Mouse (Mus musculus) neural tube, embryonic 15.5 days (tissue): ENCODE results near the gene Slc44a3. TPM values are rescaled to one million over a fixed set of nuclear protein-coding genes. Genes with fewer than 3 reads are reported as not detected.

Experiments
- ATAC-seq: fragments of 200-750 bp; cut with Nextera tagmentation; 2 replicates; pipeline ENCODE4 v1.8.0; 2017; ENCODE audit warnings: mild to moderate bottlenecking, moderate TSS enrichment, moderate library complexity; ENCODE audit not compliant: low FRiP score
- H3K27ac ChIP-seq: fragments of 300-500 bp; sonication (generic); replicated peaks from 2 replicates; pipeline ENCODE4 v1.5.1; 2015; ENCODE audit warnings: mild to moderate bottlenecking, inconsistent platforms
- H3K27me3 ChIP-seq: fragments of 300-500 bp; sonication (generic); replicated peaks from 2 replicates; pipeline ENCODE4 v1.6.1; 2015; ENCODE audit warnings: inconsistent platforms
- H3K36me3 ChIP-seq: fragments of 300-500 bp; sonication (generic); 2 replicates; pipeline ENCODE4 v1.6.1; 2015; ENCODE audit warnings: inconsistent platforms
- H3K4me1 ChIP-seq: fragments of 300-500 bp; sonication (generic); 2 replicates; pipeline ENCODE4 v1.6.1; 2015; ENCODE audit warnings: inconsistent platforms
- H3K4me2 ChIP-seq: fragments of 300-500 bp; sonication (generic); 2 replicates; pipeline ENCODE4 v1.6.1; 2015; ENCODE audit warnings: inconsistent platforms, mild to moderate bottlenecking, moderate library complexity
- H3K4me3 ChIP-seq: fragments of 300-500 bp; sonication (generic); replicated peaks from 2 replicates; pipeline ENCODE4 v1.5.1; 2015; ENCODE audit warnings: mild to moderate bottlenecking, inconsistent platforms
- H3K9ac ChIP-seq: fragments of 300-500 bp; sonication (generic); replicated peaks from 2 replicates; pipeline ENCODE4 v1.6.1; 2015; ENCODE audit warnings: mild to moderate bottlenecking, inconsistent platforms
- H3K9me3 ChIP-seq: fragments of 300-500 bp; sonication (generic); replicated peaks from 2 replicates; pipeline ENCODE4 v1.6.1; 2016; ENCODE audit warnings: inconsistent platforms
- WGBS: fragments of 180-500 bp; shearing (Covaris S2); methylation state at CpG from one replicate; pipeline ENCODE4 v1.1.7; 2015; ENCODE audit warnings: mixed read lengths; 5-methylcytosine and 5-hydroxymethylcytosine counted together
- polyA plus RNA-seq: library from polyadenylated mRNA; unstranded; fragments of >200 nt; fragmentation: Nextera tagmentation; extraction: Ambion mirVana; gene quantifications from 2 replicates; pipeline ENCODE4 v1.2.1, GENCODE M21; 2015

Gene Slc44a3
- polyA plus RNA-seq: 1.2 and 2.9 TPM in 2 replicates

GRCm38 (mm10) chr3:121532176-121532575 lies at the start of gene Slc44a3:
Gene Slc44a3, minus strand, starts transcription at chr3:121532404.
- peak; percentile 49 for ATAC-seq
- no peak within 1 kb of the TSS for H3K9ac ChIP-seq
- 3% methylated on average over 24 of the region's 24 CpGs for WGBS

GRCm38 (mm10) chr3:121579880-121580549 lies 47.8 kb upstream of the Slc44a3 start:
- Histone ChIP-seq H3K4me3 (no peak overlapping the region), H3K9ac (no peak overlapping the region), H3K4me2 (no peak overlapping the region), H3K27me3 (no peaks in the 10 kb centered on the region), H3K9me3 (no peaks in the 10 kb centered on the region), H3K27ac (no peak overlapping the region), H3K4me1 (0 out of 2 replicates have a peak, but pooled peaks cover 4% of the 10 kb centered on the region), H3K36me3 (no peaks in the 10 kb centered on the region)
- no peak for ATAC-seq
- WGBS: 78% methylated on average over 6 of the region's 6 CpGs

More at GRCm38 (mm10) chr3:121532176-121532575, at the start of gene Slc44a3:
- peak within 1 kb of the TSS; percentile 27 for H3K4me3 ChIP-seq
- H3K27ac ChIP-seq: no peak within 1 kb of the TSS
- peak within 1 kb of the TSS; percentile 59 for H3K4me2 ChIP-seq
- H3K36me3 ChIP-seq: no peaks in the 10 kb centered on the region
- peaks cover 15% of the 10 kb centered on the region; the same call in 1 of the 2 replicates for H3K27me3 ChIP-seq
- H3K4me1 ChIP-seq: peaks cover 13% of the 10 kb centered on the region
- no peaks in the 10 kb centered on the region for H3K9me3 ChIP-seq

GRCm38 (mm10) chr3:121579402-121579801 lies 47.2 kb upstream of the Slc44a3 start:
- ATAC-seq: no peak
- H3K4me3 ChIP-seq: no peak overlapping the region
- H3K4me1 ChIP-seq: 0 out of 2 replicates have a peak, but pooled peaks cover 4% of the 10 kb centered on the region
- no peaks in the 10 kb centered on the region for H3K27me3 ChIP-seq
- no peaks in the 10 kb centered on the region for H3K36me3 ChIP-seq
- WGBS: 91% methylated on average over 5 of the region's 5 CpGs
- H3K9me3 ChIP-seq: no peaks in the 10 kb centered on the region
- H3K4me2 ChIP-seq: no peak overlapping the region
- no peak overlapping the region for H3K9ac ChIP-seq
- H3K27ac ChIP-seq: no peak overlapping the region

- H3K4me2 ChIP-seq: no peak overlapping the region
- H3K36me3 ChIP-seq: no peaks in the 10 kb centered on the region
- H3K4me3 ChIP-seq: no peak overlapping the region
- no peaks in the 10 kb centered on the region for H3K27me3 ChIP-seq
- H3K27ac ChIP-seq: no peak overlapping the region
- no peaks in the 10 kb centered on the region for H3K9me3 ChIP-seq
- 0 out of 2 replicates have a peak, but pooled peaks cover 4% of the 10 kb centered on the region for H3K4me1 ChIP-seq
- no peak overlapping the region for H3K9ac ChIP-seq
- 60% methylated on average over 4 of the region's 5 CpGs for WGBS
- no peak for ATAC-seq
Observed at GRCm38 (mm10) chr3:121578706-121579105, 46.5 kb upstream of the Slc44a3 start.

- no peak overlapping the region for H3K4me2 ChIP-seq
- H3K9ac ChIP-seq: no peak overlapping the region
- no peaks in the 10 kb centered on the region for H3K36me3 ChIP-seq
- H3K27ac ChIP-seq: no peak overlapping the region
- no peak for ATAC-seq
- H3K4me3 ChIP-seq: no peak overlapping the region
- H3K4me1 ChIP-seq: 0 out of 2 replicates have a peak, but pooled peaks cover 4% of the 10 kb centered on the region
- WGBS: 91% methylated on average over 5 of the region's 5 CpGs
- H3K9me3 ChIP-seq: no peaks in the 10 kb centered on the region
- H3K27me3 ChIP-seq: no peaks in the 10 kb centered on the region
Observed at GRCm38 (mm10) chr3:121577641-121578040, 45.4 kb upstream of the Slc44a3 start.

GRCm38 (mm10) chr3:121577032-121577591 lies 44.9 kb upstream of the Slc44a3 start:
- H3K4me3 ChIP-seq: no peak overlapping the region

GRCm38 (mm10) chr3:121576367-121576766 lies 44.2 kb upstream of the Slc44a3 start:
- Histone ChIP-seq H3K27me3 (no peaks in the 10 kb centered on the region), H3K27ac (no peak overlapping the region), H3K4me2 (no peak overlapping the region), H3K4me3 (no peak overlapping the region), H3K9me3 (no peaks in the 10 kb centered on the region), H3K4me1 (0 out of 2 replicates have a peak, but pooled peaks cover 4% of the 10 kb centered on the region), H3K9ac (no peak overlapping the region), H3K36me3 (no peaks in the 10 kb centered on the region)
- 69% methylated on average over 6 of the region's 6 CpGs for WGBS
- ATAC-seq: no peak

More at GRCm38 (mm10) chr3:121577032-121577591, 44.9 kb upstream of the Slc44a3 start:
- Histone ChIP-seq H3K36me3 (no peaks in the 10 kb centered on the region), H3K27me3 (no peaks in the 10 kb centered on the region), H3K27ac (no peak overlapping the region; the same call in 1 of the 2 replicates), H3K9me3 (no peaks in the 10 kb centered on the region), H3K4me1 (0 out of 2 replicates have a peak, but pooled peaks cover 4% of the 10 kb centered on the region), H3K4me2 (no peak overlapping the region), H3K9ac (no peak overlapping the region)
- 68% methylated on average over 10 of the region's 10 CpGs for WGBS
- ATAC-seq: no peak

GRCm38 (mm10) chr3:121574386-121574785 lies 42.2 kb upstream of the Slc44a3 start:
- 78% methylated on average over 4 of the region's 4 CpGs for WGBS
- Histone ChIP-seq H3K9ac (no peak overlapping the region), H3K4me2 (no peak overlapping the region), H3K4me1 (0 out of 2 replicates have a peak, but pooled peaks cover 4% of the 10 kb centered on the region), H3K9me3 (no peaks in the 10 kb centered on the region), H3K4me3 (no peak overlapping the region), H3K27ac (no peak overlapping the region), H3K27me3 (no peaks in the 10 kb centered on the region), H3K36me3 (no peaks in the 10 kb centered on the region)
- no peak for ATAC-seq

- Histone ChIP-seq H3K4me3 (no peak overlapping the region), H3K27me3 (no peaks in the 10 kb centered on the region), H3K9ac (no peak overlapping the region), H3K4me2 (no peak overlapping the region), H3K27ac (no peak overlapping the region), H3K36me3 (no peaks in the 10 kb centered on the region), H3K4me1 (0 out of 2 replicates have a peak, but pooled peaks cover 4% of the 10 kb centered on the region), H3K9me3 (no peaks in the 10 kb centered on the region)
- WGBS: 79% methylated on average over 7 of the region's 7 CpGs
- ATAC-seq: no peak
Observed at GRCm38 (mm10) chr3:121573858-121574257, 41.7 kb upstream of the Slc44a3 start.

GRCm38 (mm10) chr3:121571491-121571890 lies 39.3 kb upstream of the Slc44a3 start:
- ATAC-seq: no peak
- 87% methylated on average over 4 of the region's 4 CpGs for WGBS
- no peak overlapping the region for H3K4me3 ChIP-seq
- H3K9ac ChIP-seq: no peak overlapping the region
- H3K4me2 ChIP-seq: no peak overlapping the region
- H3K4me1 ChIP-seq: no peaks in the 10 kb centered on the region
- H3K9me3 ChIP-seq: no peaks in the 10 kb centered on the region
- no peaks in the 10 kb centered on the region for H3K36me3 ChIP-seq
- no peak overlapping the region for H3K27ac ChIP-seq
- no peaks in the 10 kb centered on the region for H3K27me3 ChIP-seq

GRCm38 (mm10) chr3:121570623-121571022 lies 38.4 kb upstream of the Slc44a3 start:
- no peaks in the 10 kb centered on the region for H3K9me3 ChIP-seq
- H3K4me1 ChIP-seq: no peaks in the 10 kb centered on the region
- H3K27ac ChIP-seq: no peak overlapping the region
- 93% methylated on average over 11 of the region's 11 CpGs for WGBS
- no peak overlapping the region for H3K4me3 ChIP-seq
- H3K9ac ChIP-seq: no peak overlapping the region
- no peak overlapping the region for H3K4me2 ChIP-seq
- no peaks in the 10 kb centered on the region for H3K36me3 ChIP-seq
- ATAC-seq: no peak
- no peaks in the 10 kb centered on the region for H3K27me3 ChIP-seq

- H3K9ac ChIP-seq: no peak overlapping the region
- no peaks in the 10 kb centered on the region for H3K27me3 ChIP-seq
- H3K9me3 ChIP-seq: no peaks in the 10 kb centered on the region
- H3K36me3 ChIP-seq: no peaks in the 10 kb centered on the region
- H3K27ac ChIP-seq: no peak overlapping the region
- no peaks in the 10 kb centered on the region for H3K4me1 ChIP-seq
- ATAC-seq: no peak
- H3K4me3 ChIP-seq: no peak overlapping the region
- 52% methylated on average over 5 of the region's 5 CpGs for WGBS
- no peak overlapping the region for H3K4me2 ChIP-seq
Observed at GRCm38 (mm10) chr3:121569767-121570166, 37.6 kb upstream of the Slc44a3 start.
